Mouse (Mus musculus): ENCODE data around the gene Lrig2.

Gene Lrig2

GRCm38 (mm10) chr3:104372374-104372773 is 139.3 kb downstream of the Lrig2 start:
- DNase-seq (ENCODE audit: low spot score): no peak

GRCm38 (mm10) chr3:104367912-104368311 is 143.8 kb downstream of the Lrig2 start:
- no peak for DNase-seq (ENCODE audit: low spot score)

GRCm38 (mm10) chr3:104361814-104362213 is 149.9 kb downstream of the Lrig2 start:
- DNase-seq (ENCODE audit: low spot score): no peak

- DNase-seq (ENCODE audit: low spot score): no peak
These were observed 151.4 kb downstream of the Lrig2 start for GRCm38 (mm10) chr3:104360325-104360724.

- DNase-seq (ENCODE audit: low spot score): no peak
These were observed 152.2 kb downstream of the Lrig2 start for GRCm38 (mm10) chr3:104359225-104360135.

- no peak for DNase-seq (ENCODE audit: low spot score)
These were observed 153.0 kb downstream of the Lrig2 start for GRCm38 (mm10) chr3:104358747-104359146.

GRCm38 (mm10) chr3:104356106-104356505 is 155.6 kb downstream of the Lrig2 start:
- DNase-seq (ENCODE audit: low spot score): no peak

GRCm38 (mm10) chr3:104353884-104354283 is 157.8 kb downstream of the Lrig2 start:
- DNase-seq (ENCODE audit: low spot score): no peak

GRCm38 (mm10) chr3:104352358-104353060 is 159.2 kb downstream of the Lrig2 start:
- DNase-seq (ENCODE audit: low spot score): peak; percentile 84

GRCm38 (mm10) chr3:104350253-104350945 is 161.3 kb downstream of the Lrig2 start:
- no peak for DNase-seq (ENCODE audit: low spot score)

GRCm38 (mm10) chr3:104349847-104350228 is 161.9 kb downstream of the Lrig2 start:
- no peak for DNase-seq (ENCODE audit: low spot score)

GRCm38 (mm10) chr3:104349203-104349846 is 162.4 kb downstream of the Lrig2 start:
- peak; percentile 72 for DNase-seq (ENCODE audit: low spot score)

All from retina, embryonic 14.5 days (tissue).